Mouse (Mus musculus) stomach, postnatal 0 days (tissue): ENCODE measurements around the gene Dner.

Source experiments
- CTCF ChIP-seq: IDR thresholded peaks from 2 replicates; pipeline ENCODE4 v1.5.1; 2016; ENCODE audit warnings: antibody characterized with exemption, low read depth, mild to moderate bottlenecking, moderate library complexity
- EP300 ChIP-seq: optimal IDR thresholded peaks from 2 replicates; pipeline ENCODE3; 2016; ENCODE audit warnings: antibody characterized with exemption

- TF ChIP-seq CTCF (no peak), EP300 (no peak)
Measured at GRCm38 (mm10) chr1:84740080-84740479, 44.1 kb upstream of the Dner start.
